Mouse (Mus musculus) ES-CJ7 (cell line): Measurements from ENCODE around the gene Arid1b.

Experiments
- DNase-seq: peaks from one replicate; pipeline ENCODE4 v3.0.0; 2011; ENCODE audit warnings: low read depth, low spot score

The Arid1b gene

GRCm38 (mm10) chr17:5273685-5274084 lies 279.6 kb downstream of the Arid1b start:
- DNase-seq: no peak

DNA sequence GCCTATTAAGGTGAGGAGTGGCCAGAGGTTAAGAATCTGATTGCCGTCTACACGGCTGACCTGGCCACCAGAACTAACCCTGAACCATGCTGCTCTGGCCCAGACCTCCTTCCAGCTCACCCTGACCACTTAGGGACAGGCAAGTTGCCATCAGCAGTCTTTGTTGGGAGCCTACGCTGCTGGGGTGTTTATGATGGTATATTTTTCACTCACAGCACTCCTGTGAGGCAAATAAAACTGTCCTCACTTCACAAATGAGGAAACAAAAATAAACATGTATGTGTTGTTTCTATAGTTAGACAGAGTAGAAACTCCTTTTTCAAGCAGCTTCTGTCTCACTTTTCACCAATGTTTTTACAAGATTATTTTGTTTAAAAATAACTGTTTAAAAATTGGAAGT lies 280.3 kb downstream of the Arid1b start:
- DNase-seq: no peak

- DNase-seq: no peak
These were observed 281.6 kb downstream of the Arid1b start for GRCm38 (mm10) chr17:5275749-5276148.

DNA sequence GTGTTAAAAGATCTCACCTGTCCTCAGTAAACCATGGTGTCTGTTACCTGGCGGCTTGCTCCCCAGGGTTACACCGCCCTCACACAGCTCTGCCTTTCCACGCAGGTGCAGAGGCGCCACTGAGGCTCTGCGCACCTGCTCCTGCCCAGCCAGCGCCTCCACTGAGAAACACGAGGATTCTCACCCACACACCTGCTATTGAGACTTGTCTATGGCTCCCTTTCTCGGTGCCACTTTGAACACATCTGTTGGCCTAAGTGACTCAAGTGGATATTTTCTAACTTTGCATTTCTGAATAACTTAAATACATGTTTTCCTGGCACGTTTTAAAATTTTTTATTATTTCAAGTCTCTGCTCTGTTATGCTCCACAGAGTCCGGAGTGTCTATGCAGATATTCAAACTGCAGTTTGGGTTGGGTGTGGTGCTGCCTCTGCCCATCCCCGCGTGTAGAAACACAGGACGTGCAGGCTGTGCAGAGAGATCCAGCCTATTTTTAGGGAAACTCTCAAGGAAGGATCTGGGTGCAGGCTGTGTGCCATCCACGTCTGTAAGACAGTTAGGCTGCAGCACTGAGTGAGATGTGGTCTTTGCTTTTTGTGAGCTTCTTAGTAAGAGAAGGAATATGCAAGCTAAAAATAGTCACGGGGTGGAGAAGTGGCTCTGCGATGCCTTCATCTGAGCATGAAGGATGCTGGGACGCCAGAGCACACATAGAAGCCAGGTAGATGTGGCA lies 283.2 kb downstream of the Arid1b start:
- DNase-seq: no peak

DNA sequence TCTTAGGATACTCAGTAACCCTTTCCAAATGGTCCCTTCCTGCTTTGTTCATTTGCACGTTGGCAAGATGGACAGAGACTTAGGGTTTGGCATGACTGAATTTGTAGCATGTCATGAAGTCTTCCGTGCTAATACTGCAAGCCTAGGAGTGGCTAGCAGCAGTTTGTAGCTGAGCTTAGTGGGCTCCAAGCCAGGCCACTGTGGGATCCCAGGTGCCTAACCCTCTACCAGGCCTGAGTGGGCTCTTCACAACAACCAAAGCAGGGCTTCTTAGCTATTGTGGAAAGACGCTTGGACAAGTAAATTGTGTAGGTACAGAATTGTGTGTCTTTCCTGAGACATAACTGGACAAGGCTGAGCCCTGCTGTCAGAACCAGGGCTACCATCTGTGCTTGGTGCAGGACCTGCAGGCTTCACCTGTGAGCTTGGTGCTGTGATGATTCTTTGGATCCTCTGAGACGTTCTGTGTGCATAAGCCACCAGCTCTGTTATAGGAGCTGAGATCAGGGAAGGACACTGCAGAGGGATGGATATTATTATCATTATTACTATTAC lies 286.4 kb downstream of the Arid1b start:
- DNase-seq: no peak

DNA sequence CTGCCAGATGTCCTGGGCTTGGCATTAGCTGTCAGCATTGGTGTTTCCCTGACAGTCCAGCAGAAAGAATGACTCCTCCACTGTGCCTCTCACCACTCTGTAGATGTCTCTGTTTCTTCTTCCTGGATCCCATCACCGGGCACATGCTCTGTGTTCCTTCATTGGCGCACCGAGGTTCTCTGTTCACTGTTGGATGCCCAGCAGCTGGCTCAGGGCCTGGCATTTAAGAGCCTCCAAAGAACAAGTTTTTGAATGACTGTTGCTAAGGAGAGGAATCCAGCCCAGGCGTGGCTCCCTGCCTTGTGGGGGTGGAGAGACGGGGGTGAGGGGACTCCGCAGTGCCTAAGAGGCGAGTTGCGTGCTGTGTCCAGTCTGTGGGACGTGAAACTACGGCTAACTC lies 290.7 kb downstream of the Arid1b start:
- DNase-seq: no peak

DNA sequence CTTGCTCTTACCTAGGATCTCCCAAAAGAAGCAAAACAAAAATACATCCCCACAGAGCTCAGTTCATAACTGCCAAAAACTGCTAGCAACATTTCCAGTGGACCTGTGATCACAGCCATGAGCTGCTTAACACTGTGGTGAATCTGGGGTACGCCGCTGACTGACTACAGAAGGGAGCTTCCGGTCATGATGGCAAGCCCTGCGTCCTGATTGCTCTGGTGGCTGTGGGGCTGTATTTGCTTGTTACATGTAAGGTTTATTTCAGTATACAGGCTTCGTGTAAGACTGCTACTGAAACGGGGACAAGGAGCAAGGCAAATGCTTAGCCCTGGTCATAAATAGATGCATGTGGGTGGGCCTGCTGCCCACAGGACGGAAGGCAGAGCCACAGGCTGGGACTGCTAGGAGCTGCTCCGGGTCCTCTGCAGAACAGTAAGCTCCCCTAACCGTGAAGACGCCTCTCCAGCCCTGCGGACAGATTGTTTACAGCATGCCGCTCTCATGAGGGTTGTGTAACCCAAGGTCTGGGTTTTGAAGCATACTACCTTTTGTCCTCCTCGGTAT lies 291.8 kb downstream of the Arid1b start:
- no peak for DNase-seq

GRCm38 (mm10) chr17:5286571-5287209 lies 292.6 kb downstream of the Arid1b start:
- no peak for DNase-seq

- DNase-seq: no peak
These were observed 293.1 kb downstream of the Arid1b start for GRCm38 (mm10) chr17:5287210-5287591.

DNA sequence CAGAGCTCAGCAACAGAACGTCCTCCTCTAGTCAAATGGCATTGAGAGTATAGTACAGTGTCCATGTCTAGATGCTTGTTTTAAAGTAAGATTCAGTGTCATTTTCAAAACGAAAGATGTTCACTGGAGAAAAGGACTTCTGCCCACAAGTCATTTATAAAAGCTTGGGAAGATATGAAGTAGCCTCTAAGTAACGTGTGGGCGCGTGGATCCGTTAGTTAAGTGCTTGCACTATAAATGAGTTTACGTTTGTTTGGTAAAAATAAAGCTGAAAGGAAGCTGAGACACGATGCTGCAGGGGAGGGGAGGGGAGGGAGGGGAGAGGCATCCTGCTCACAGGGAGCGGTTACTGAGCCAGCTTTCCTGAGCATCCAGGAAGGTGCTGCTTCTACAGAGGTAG lies 293.5 kb downstream of the Arid1b start:
- DNase-seq: no peak

GRCm38 (mm10) chr17:5293653-5294584 lies 299.8 kb downstream of the Arid1b start:
- no peak for DNase-seq

DNA sequence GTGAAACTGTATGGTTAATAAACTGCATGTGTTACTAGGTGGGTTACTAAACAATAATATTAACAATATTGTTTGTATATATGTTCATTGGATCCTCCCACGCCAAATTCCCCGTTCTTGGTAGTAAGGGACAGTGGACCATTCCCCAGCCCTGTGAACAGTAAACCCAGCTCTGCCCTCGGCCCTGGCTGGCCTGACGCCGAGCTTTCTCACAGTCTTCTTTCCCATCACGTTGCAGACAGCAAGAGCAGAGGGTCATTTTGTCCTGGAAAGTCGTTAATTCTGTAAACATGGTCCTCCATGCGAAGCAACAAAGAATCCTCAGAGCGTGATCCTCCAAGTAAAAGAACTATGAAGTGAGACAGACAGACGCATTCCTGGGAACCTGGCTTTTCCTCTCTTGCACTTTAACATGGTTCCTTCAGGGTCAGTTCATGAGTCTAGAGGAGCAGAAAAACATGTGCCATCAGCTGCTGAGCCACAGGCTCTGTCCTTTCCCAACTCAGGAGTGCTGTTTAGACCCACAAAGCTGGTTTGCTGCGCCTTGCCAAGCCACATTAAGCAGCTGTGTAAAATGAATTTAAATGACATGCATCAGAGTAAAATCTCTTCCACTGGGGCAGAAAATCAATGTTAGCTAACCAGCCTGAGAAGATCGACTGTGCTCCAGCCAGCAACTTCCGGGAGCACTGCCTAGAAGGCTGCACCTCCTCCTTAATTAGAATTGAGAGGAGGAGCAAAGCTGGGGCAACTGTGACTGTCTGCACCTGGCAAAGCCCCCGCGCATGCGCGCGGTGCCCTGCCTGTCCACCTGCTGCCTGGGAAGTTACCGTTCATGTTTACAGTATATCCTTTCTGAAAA lies 301.2 kb downstream of the Arid1b start:
- DNase-seq: peak; percentile 16

GRCm38 (mm10) chr17:5295948-5296262 lies 301.8 kb downstream of the Arid1b start:
- DNase-seq: no peak

- no peak for DNase-seq
These were observed 303.4 kb downstream of the Arid1b start for GRCm38 (mm10) chr17:5297491-5297890.

GRCm38 (mm10) chr17:5297984-5298383 lies 303.9 kb downstream of the Arid1b start:
- DNase-seq: no peak

DNA sequence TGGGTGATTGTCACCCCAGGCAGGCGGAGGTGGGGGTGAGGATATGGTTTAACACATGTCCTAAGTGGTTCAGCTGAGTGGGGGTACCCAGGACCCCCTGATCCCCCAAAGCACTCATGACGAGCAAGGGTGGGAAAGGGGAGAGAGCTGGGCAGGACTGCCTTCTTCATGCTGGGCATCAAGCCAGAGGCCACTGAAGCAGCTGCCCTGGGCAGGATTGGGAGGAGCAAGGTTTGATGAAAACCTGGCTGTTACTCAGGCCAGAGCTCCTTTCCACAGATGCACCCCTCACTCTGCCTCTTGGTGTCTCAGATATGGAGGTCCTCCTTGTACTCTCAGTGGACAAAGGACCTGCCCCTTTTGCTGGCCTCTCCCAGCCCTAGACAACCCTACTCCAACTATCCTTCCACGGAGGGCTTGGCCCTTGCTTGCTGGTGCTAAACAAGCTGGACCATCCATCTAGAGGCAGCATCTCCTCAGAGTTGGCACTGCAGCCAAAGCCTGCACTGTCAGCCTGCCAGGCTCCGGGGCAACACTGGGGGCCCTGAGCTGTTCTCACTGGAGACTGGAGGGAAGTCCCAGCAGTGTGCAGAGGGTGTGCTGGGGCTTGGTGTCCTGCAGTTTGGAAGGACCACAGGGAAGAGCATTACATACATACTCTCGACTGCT lies 304.9 kb downstream of the Arid1b start:
- no peak for DNase-seq

DNA sequence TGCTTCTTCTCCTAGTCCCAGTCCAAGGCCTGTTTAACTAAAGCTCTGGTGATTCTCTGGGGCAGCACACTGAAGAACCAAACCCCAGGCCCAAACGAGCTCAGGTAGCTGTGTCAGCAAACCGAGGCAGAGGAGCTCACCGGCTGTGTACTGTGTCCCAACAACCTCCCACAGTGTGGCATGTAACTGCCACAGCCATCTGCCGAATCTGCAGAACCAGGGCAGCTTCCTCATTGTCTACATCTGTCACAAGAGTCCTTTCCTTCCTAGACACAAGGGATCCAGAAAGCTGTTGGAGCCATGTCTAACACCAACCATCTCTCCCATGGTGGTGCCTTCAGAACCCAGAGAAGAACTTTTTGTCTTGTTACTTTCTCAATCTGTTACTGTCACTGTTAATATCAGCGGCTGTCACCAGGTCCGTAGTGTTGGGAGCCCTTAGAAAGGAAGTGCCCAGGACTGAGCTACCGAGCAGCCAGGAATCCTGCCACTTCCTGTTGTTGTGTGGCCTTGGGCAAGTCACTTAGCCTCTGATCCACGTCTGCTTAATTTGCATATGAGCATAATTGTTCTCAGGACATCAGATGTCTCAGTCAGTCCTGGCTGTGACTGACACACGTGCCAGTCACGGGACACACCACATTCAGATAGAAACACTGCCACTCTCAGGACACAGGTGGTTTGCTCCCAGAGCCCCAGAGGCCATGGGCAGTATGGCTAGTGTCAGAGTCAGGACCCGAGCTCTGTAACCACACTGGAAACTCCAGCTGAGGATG lies 309.0 kb downstream of the Arid1b start:
- peak; percentile 14 for DNase-seq

GRCm38 (mm10) chr17:5305783-5306477 lies 311.8 kb downstream of the Arid1b start:
- DNase-seq: no peak

GRCm38 (mm10) chr17:5309930-5310329 lies 315.8 kb downstream of the Arid1b start:
- no peak for DNase-seq
